Mouse (Mus musculus) hindbrain, embryonic 14.5 days (tissue): Measurements from ENCODE around the gene Hadhb. TPM values are rescaled to one million over a fixed set of nuclear protein-coding genes. Genes with fewer than 3 reads are reported as not detected.

Experiments used
- ATAC-seq: fragments of 200-750 bp; cut with Nextera tagmentation; 2 replicates; pipeline ENCODE4 v1.8.0; 2017; ENCODE audit warnings: moderate number of reproducible peaks, mild to moderate bottlenecking, moderate TSS enrichment, moderate library complexity; ENCODE audit not compliant: low FRiP score
- DNase-seq: peaks from one replicate; pipeline ENCODE4 v3.0.0-alpha.2; 2015; ENCODE audit warnings: low spot score
- H3K27ac ChIP-seq: fragments of 300-500 bp; sonication (generic); 2 replicates; pipeline ENCODE4 v1.5.1; 2014; ENCODE audit warnings: mild to moderate bottlenecking, moderate library complexity
- H3K27me3 ChIP-seq: fragments of 300-500 bp; sonication (generic); 2 replicates; pipeline ENCODE4 v1.6.1; 2014; ENCODE audit warnings: mild to moderate bottlenecking, low read length, mixed read lengths; ENCODE audit not compliant: control insufficient read depth, insufficient read depth
- H3K36me3 ChIP-seq: fragments of 300-500 bp; sonication (generic); replicated peaks from 2 replicates; pipeline ENCODE4 v1.6.1; 2014; ENCODE audit not compliant: control insufficient read depth, insufficient read depth
- H3K4me1 ChIP-seq: fragments of 300-500 bp; sonication (generic); replicated peaks from 2 replicates; pipeline ENCODE4 v1.6.1; 2014; ENCODE audit warnings: antibody characterized with exemption, low read length, mixed read lengths; ENCODE audit not compliant: control insufficient read depth, insufficient read depth
- H3K4me2 ChIP-seq: fragments of 300-500 bp; sonication (generic); replicated peaks from 2 replicates; pipeline ENCODE4 v1.6.1; 2014; ENCODE audit warnings: mild to moderate bottlenecking, moderate library complexity
- H3K4me3 ChIP-seq: fragments of 300-500 bp; sonication (generic); replicated peaks from 2 replicates; pipeline ENCODE4 v1.5.1; 2014; ENCODE audit warnings: mild to moderate bottlenecking, low read length
- H3K9ac ChIP-seq: fragments of 300-500 bp; sonication (generic); 2 replicates; pipeline ENCODE4 v1.6.1; 2014
- H3K9me3 ChIP-seq: fragments of 300-500 bp; sonication (generic); 2 replicates; pipeline ENCODE4 v1.6.1; 2016; ENCODE audit warnings: low read length; ENCODE audit not compliant: control insufficient read depth
- WGBS: fragments of 180-500 bp; shearing (Covaris S2); extraction: QIAGEN DNeasy Blood & Tissue Kit; methylation state at CpG from one replicate; pipeline ENCODE4 v1.1.7; 2014; 5-methylcytosine and 5-hydroxymethylcytosine counted together
- polyA plus RNA-seq: library from polyadenylated mRNA; unstranded; fragments of >200 nt; fragmentation: Nextera tagmentation; extraction: Ambion mirVana; gene quantifications from 2 replicates; pipeline ENCODE4 v1.2.1, GENCODE M21; 2014

Hadhb gene
- 62.3 and 63.8 TPM in 2 replicates for polyA plus RNA-seq

GRCm38 (mm10) chr5:30154474-30155394 lies at the start of gene Hadhb, which contains the start of gene Hadha:
Hadhb (plus strand) TSS chr5:30155248.
Hadha (minus strand) TSS chr5:30155162.
- Histone ChIP-seq H3K9ac (peak within 1 kb of the TSS; percentile 77), H3K4me3 (peak within 1 kb of the TSS; percentile 74)
- peak; percentile 92 for ATAC-seq

GRCm38 (mm10) chr5:30105668-30106300 lies 49.3 kb upstream of the Hadhb start, which contains the start of gene 3110082J24Rik:
3110082J24Rik (minus strand) TSS chr5:30106086.
- peak within 1 kb of the TSS; percentile 84 for H3K27ac ChIP-seq
- no peaks in the 10 kb centered on the region for H3K27me3 ChIP-seq
- DNase-seq = peak; percentile 63
- peaks cover 35% of the 10 kb centered on the region for H3K4me1 ChIP-seq
- peak within 1 kb of the TSS; percentile 84 for H3K9ac ChIP-seq
- H3K9me3 ChIP-seq = no peaks in the 10 kb centered on the region
- H3K36me3 ChIP-seq = no peaks in the 10 kb centered on the region
- peak within 1 kb of the TSS; percentile 70 for H3K4me3 ChIP-seq
- ATAC-seq = peak; percentile 52
- WGBS = under 1% methylated on average over 29 of the region's 29 CpGs
- peak within 1 kb of the TSS; percentile 97 for H3K4me2 ChIP-seq

More at GRCm38 (mm10) chr5:30154474-30155394, at the start of gene Hadhb, which contains the start of gene Hadha:
- Histone ChIP-seq H3K4me1 (peaks cover 21% of the 10 kb centered on the region), H3K27ac (peak within 1 kb of the TSS; percentile 85), H3K9me3 (no peaks in the 10 kb centered on the region), H3K36me3 (no peaks in the 10 kb centered on the region), H3K4me2 (peak within 1 kb of the TSS; percentile 63), H3K27me3 (no peaks in the 10 kb centered on the region)
- DNase-seq = peak; percentile 88
- WGBS = under 1% methylated on average over 53 of the region's 53 CpGs

- H3K9ac ChIP-seq = peak overlapping the region; percentile 84
- ATAC-seq = no peak
These were observed 48.3 kb upstream of the Hadhb start for GRCm38 (mm10) chr5:30106756-30107155.

GRCm38 (mm10) chr5:30107186-30107585 lies 47.9 kb upstream of the Hadhb start:
- peak overlapping the region; percentile 97 for H3K4me2 ChIP-seq
- H3K27ac ChIP-seq = peak overlapping the region; percentile 84
- H3K9ac ChIP-seq = peak overlapping the region; percentile 84; the same call in 1 of the 2 replicates
- DNase-seq (peak; percentile 55), ATAC-seq (peak; percentile 51)
- H3K36me3 ChIP-seq = no peaks in the 10 kb centered on the region
- peaks cover 45% of the 10 kb centered on the region for H3K4me1 ChIP-seq
- H3K9me3 ChIP-seq = no peaks in the 10 kb centered on the region
- 1% methylated on average over 7 of the region's 7 CpGs for WGBS
- peak overlapping the region; percentile 70 for H3K4me3 ChIP-seq
- H3K27me3 ChIP-seq = no peaks in the 10 kb centered on the region

More at GRCm38 (mm10) chr5:30106756-30107155, 48.3 kb upstream of the Hadhb start:
- Histone ChIP-seq H3K4me1 (peaks cover 45% of the 10 kb centered on the region), H3K36me3 (no peaks in the 10 kb centered on the region), H3K27me3 (no peaks in the 10 kb centered on the region), H3K4me2 (peak overlapping the region; percentile 97), H3K4me3 (peak overlapping the region; percentile 70), H3K27ac (peak overlapping the region; percentile 84), H3K9me3 (no peaks in the 10 kb centered on the region)
- WGBS = 0% methylated on average over 2 of the region's 2 CpGs
- DNase-seq = no peak

GRCm38 (mm10) chr5:30107611-30108041 lies 47.4 kb upstream of the Hadhb start:
- Histone ChIP-seq H3K27me3 (0 out of 2 replicates have a peak, but pooled peaks cover 3% of the 10 kb centered on the region), H3K4me2 (peak overlapping the region; percentile 97), H3K36me3 (no peaks in the 10 kb centered on the region), H3K4me1 (peaks cover 45% of the 10 kb centered on the region), H3K27ac (peak overlapping the region; percentile 84), H3K9ac (peak overlapping the region; percentile 84), H3K9me3 (no peaks in the 10 kb centered on the region), H3K4me3 (peak overlapping the region; percentile 70)
- peak; percentile 56 for DNase-seq
- ATAC-seq = peak; percentile 25; the same call in 1 of the 2 replicates
- 5% methylated on average over 5 of the region's 5 CpGs for WGBS

- Histone ChIP-seq H3K4me2 (peak overlapping the region; percentile 97), H3K4me1 (peaks cover 45% of the 10 kb centered on the region), H3K9ac (peak overlapping the region; percentile 84; the same call in 1 of the 2 replicates), H3K9me3 (no peaks in the 10 kb centered on the region), H3K4me3 (no peak overlapping the region), H3K27ac (peak overlapping the region; percentile 84; the same call in 1 of the 2 replicates), H3K27me3 (0 out of 2 replicates have a peak, but pooled peaks cover 9% of the 10 kb centered on the region), H3K36me3 (no peaks in the 10 kb centered on the region)
- DNase-seq = no peak
- ATAC-seq = no peak
- 56% methylated on average over 6 of the region's 6 CpGs for WGBS
These were observed 46.8 kb upstream of the Hadhb start for GRCm38 (mm10) chr5:30108233-30108632.

GRCm38 (mm10) chr5:30109899-30110298 lies 45.1 kb upstream of the Hadhb start:
- peaks cover 48% of the 10 kb centered on the region for H3K4me1 ChIP-seq
- ATAC-seq = no peak
- no peak overlapping the region for H3K9ac ChIP-seq
- H3K36me3 ChIP-seq = no peaks in the 10 kb centered on the region
- no peak overlapping the region for H3K4me3 ChIP-seq
- peak overlapping the region; percentile 42 for H3K4me2 ChIP-seq
- DNase-seq = no peak
- 38% methylated on average over 2 of the region's 2 CpGs for WGBS
- no peaks in the 10 kb centered on the region for H3K9me3 ChIP-seq
- peaks cover 10% of the 10 kb centered on the region; the same call in 1 of the 2 replicates for H3K27me3 ChIP-seq
- H3K27ac ChIP-seq = no peak overlapping the region

- Histone ChIP-seq H3K27ac (peak overlapping the region; percentile 57; the same call in 1 of the 2 replicates), H3K4me1 (peaks cover 48% of the 10 kb centered on the region), H3K9me3 (no peaks in the 10 kb centered on the region), H3K4me2 (peak overlapping the region; percentile 42), H3K4me3 (0 out of 2 replicates have a peak overlapping the region, but pooled peaks have one; percentile 1), H3K9ac (no peak overlapping the region), H3K36me3 (0 out of 2 replicates have a peak, but pooled peaks cover 2% of the 10 kb centered on the region), H3K27me3 (peaks cover 10% of the 10 kb centered on the region; the same call in 1 of the 2 replicates)
- ATAC-seq = no peak
- peak; percentile 33 for DNase-seq
- 5% methylated on average over 22 of the region's 22 CpGs for WGBS
These were observed 44.5 kb upstream of the Hadhb start for GRCm38 (mm10) chr5:30110371-30111060.
